Mouse (Mus musculus): ENCODE measurements around the gene Rcc2.

- TF ChIP-seq CTCF (IDR thresholded peaks at IDR 0.05; ENCODE audit: low read depth) = no peak
- no peak for TF ChIP-seq EP300 (optimal IDR thresholded peaks at IDR 0.05)
Observed at GRCm38 (mm10) chr4:140702611-140703327, 2.4 kb downstream of the Rcc2 start.
